Mouse (Mus musculus) MEL (cell line): ENCODE results near the gene Upk1b. TPM values are rescaled to one million over a fixed set of nuclear protein-coding genes. Genes with fewer than 3 reads are reported as not detected.

Source experiments
- DNase-seq: peaks from one replicate; pipeline ENCODE4 v3.0.0; 2011; ENCODE audit warnings: low read depth, low spot score
- H3K27ac ChIP-seq: 2 replicates; pipeline ENCODE4 v1.5.1; 2012; ENCODE audit warnings: low read depth, mild to moderate bottlenecking, control low read depth, low read length, moderate library complexity; ENCODE audit not compliant: control insufficient read depth
- H3K27me3 ChIP-seq, 2 experiments: fragments of 150-350 bp in 1 of 2; sonication (generic) in 1 of 2; 2 replicates each; pipeline ENCODE4 v1.6.1; 2012; ENCODE audit warnings: low read length in 2 of 2, mild to moderate bottlenecking in 2 of 2, improper control_type of control experiment in 1 of 2, moderate library complexity in 1 of 2; ENCODE audit not compliant: insufficient read depth in 2 of 2, control insufficient read depth in 1 of 2
- H3K36me3 ChIP-seq, 2 experiments: 2 replicates each; pipeline ENCODE4 v1.6.1; 2012 to 2014; ENCODE audit warnings: low read length in 2 of 2, improper control_type of control experiment in 1 of 2, inconsistent platforms in 1 of 2, mild to moderate bottlenecking in 1 of 2; ENCODE audit not compliant: insufficient read depth in 2 of 2, control insufficient read depth in 1 of 2
- H3K4me1 ChIP-seq, 2 experiments: fragments of 150-350 bp in 1 of 2; sonication (generic) in 1 of 2; 2 replicates each; pipeline ENCODE4 v1.6.1; 2012; ENCODE audit warnings: low read length in 2 of 2, improper control_type of control experiment in 1 of 2, mild to moderate bottlenecking in 1 of 2; ENCODE audit not compliant: insufficient read depth in 2 of 2, control insufficient read depth in 1 of 2
- H3K4me3 ChIP-seq, 2 experiments: fragments of 150-350 bp in 1 of 2; sonication (generic) in 1 of 2; 2 replicates each; pipeline ENCODE4 v1.5.1; 2012; ENCODE audit warnings: low read depth in 2 of 2, low read length in 2 of 2, mild to moderate bottlenecking in 2 of 2, moderate library complexity in 2 of 2, control low read depth in 1 of 2, improper control_type of control experiment in 1 of 2; ENCODE audit not compliant: control insufficient read depth in 1 of 2, insufficient read depth in 1 of 2
- H3K79me2 ChIP-seq: 2 replicates; pipeline ENCODE4 v1.6.1; 2012; ENCODE audit warnings: mild to moderate bottlenecking, low read length, moderate library complexity; ENCODE audit not compliant: control insufficient read depth, poor library complexity, insufficient read depth
- H3K9ac ChIP-seq: 2 replicates; pipeline ENCODE4 v1.6.1; 2012; ENCODE audit warnings: low read depth, mild to moderate bottlenecking, control low read depth, low read length, moderate library complexity; ENCODE audit not compliant: control insufficient read depth, poor library complexity, severe bottlenecking
- H3K9me3 ChIP-seq: fragments of 150-350 bp; sonication (generic); replicated peaks from 2 replicates; pipeline ENCODE4 v1.6.1; 2012; ENCODE audit warnings: mild to moderate bottlenecking, low read length, improper control_type of control experiment, moderate library complexity; ENCODE audit not compliant: insufficient read depth
- BHLHE40 ChIP-seq: IDR thresholded peaks from 2 replicates; pipeline ENCODE4 v1.6.1; 2012; ENCODE audit warnings: low read depth, mild to moderate bottlenecking, inconsistent platforms, low read length, improper control_type of control experiment, borderline replicate concordance
- CTCF ChIP-seq, 3 experiments: IDR thresholded peaks in 2 of 3; conservative IDR thresholded peaks in 1 of 3; 2 replicates each; pipeline ENCODE4 v1.5.1; 2011 to 2012; ENCODE audit warnings: low read length in 3 of 3, low read depth in 2 of 3, mild to moderate bottlenecking in 2 of 3, improper control_type of control experiment in 1 of 3, inconsistent platforms in 1 of 3, mixed read lengths in 1 of 3, moderate library complexity in 1 of 3; ENCODE audit not compliant: control insufficient read depth in 1 of 3, insufficient read depth in 1 of 3, poor library complexity in 1 of 3, severe bottlenecking in 1 of 3
- ELF1 ChIP-seq: IDR thresholded peaks from 2 replicates; pipeline ENCODE4 v1.6.1; 2014; ENCODE audit warnings: low read depth, mild to moderate bottlenecking, inconsistent platforms, low read length, improper control_type of control experiment, moderate library complexity
- EP300 ChIP-seq, 2 experiments: IDR thresholded peaks; 2 replicates each; pipeline ENCODE4 v1.6.1; 2011; ENCODE audit warnings: improper control_type of control experiment in 2 of 2, low read length in 2 of 2, low read depth in 1 of 2, mild to moderate bottlenecking in 1 of 2
- GATA1 ChIP-seq: IDR thresholded peaks from 2 replicates; pipeline ENCODE4 v1.6.1; 2011; ENCODE audit warnings: low read depth, low read length, improper control_type of control experiment
- HCFC1 ChIP-seq: IDR thresholded peaks from 2 replicates; pipeline ENCODE4 v1.6.1; 2012; ENCODE audit warnings: low read depth, mild to moderate bottlenecking, inconsistent platforms, low read length, improper control_type of control experiment, moderate library complexity
- JUND ChIP-seq: IDR thresholded peaks from 2 replicates; pipeline ENCODE4 v1.6.1; 2011; ENCODE audit warnings: low read depth, mild to moderate bottlenecking, improper control_type of control experiment, low read length
- MAZ ChIP-seq: IDR thresholded peaks from 2 replicates; pipeline ENCODE4 v1.6.1; 2012; ENCODE audit warnings: low read depth, mild to moderate bottlenecking, inconsistent platforms, low read length, improper control_type of control experiment
- MXI1 ChIP-seq: IDR thresholded peaks from 2 replicates; pipeline ENCODE4 v1.6.1; 2011; ENCODE audit warnings: mild to moderate bottlenecking, low read depth, low read length, improper control_type of control experiment
- NRF1 ChIP-seq: IDR thresholded peaks from 2 replicates; pipeline ENCODE4 v1.6.1; 2014; ENCODE audit warnings: low read depth, mild to moderate bottlenecking, inconsistent platforms, low read length, improper control_type of control experiment, moderate library complexity; ENCODE audit not compliant: poor library complexity, insufficient read depth, severe bottlenecking
- TCF12 ChIP-seq: IDR thresholded peaks from 2 replicates; pipeline ENCODE4 v1.6.1; 2014; ENCODE audit warnings: low read depth, mild to moderate bottlenecking, inconsistent platforms, low read length, improper control_type of control experiment, moderate library complexity
- USF1 ChIP-seq: IDR thresholded peaks from 2 replicates; pipeline ENCODE4 v1.6.1; 2014; ENCODE audit warnings: low read depth, mild to moderate bottlenecking, inconsistent platforms, low read length, improper control_type of control experiment, moderate library complexity
- ZC3H11A ChIP-seq: IDR thresholded peaks from 2 replicates; pipeline ENCODE4 v1.6.1; 2012; ENCODE audit warnings: low read depth, mild to moderate bottlenecking, inconsistent platforms, low read length, improper control_type of control experiment
- ZKSCAN1 ChIP-seq: IDR thresholded peaks from 2 replicates; pipeline ENCODE4 v1.6.1; 2012; ENCODE audit warnings: low read depth, mild to moderate bottlenecking, inconsistent platforms, low read length, improper control_type of control experiment, moderate library complexity
- ZMIZ1 ChIP-seq: IDR thresholded peaks from 2 replicates; pipeline ENCODE4 v1.6.1; 2012; ENCODE audit warnings: low read depth, mild to moderate bottlenecking, inconsistent platforms, low read length, improper control_type of control experiment, moderate library complexity
- polyA plus RNA-seq, 2 experiments: library from polyadenylated mRNA; stranded (reverse) in 1 of 2; unstranded in 1 of 2; fragments of >175 nt in 1 of 2; fragments of >200 nt in 1 of 2; gene quantifications; 2 replicates each; pipeline versions ENCODE4 v1.2.1 to v1.2.4; 2012; ENCODE audit warnings: low replicate concordance in 2 of 2, low read depth in 1 of 2; ENCODE audit not compliant: insufficient read length in 2 of 2, insufficient read depth in 1 of 2, missing spikeins in 1 of 2
- total RNA-seq: library from RNA; depleted of rRNA; stranded (reverse); fragments of 300-350 nt; gene quantifications from 2 replicates; pipeline ENCODE4 v1.2.3, GENCODE M21; 2012

Gene Upk1b
- total and polyA plus RNA-seq, 3 experiments = not detected

DNA sequence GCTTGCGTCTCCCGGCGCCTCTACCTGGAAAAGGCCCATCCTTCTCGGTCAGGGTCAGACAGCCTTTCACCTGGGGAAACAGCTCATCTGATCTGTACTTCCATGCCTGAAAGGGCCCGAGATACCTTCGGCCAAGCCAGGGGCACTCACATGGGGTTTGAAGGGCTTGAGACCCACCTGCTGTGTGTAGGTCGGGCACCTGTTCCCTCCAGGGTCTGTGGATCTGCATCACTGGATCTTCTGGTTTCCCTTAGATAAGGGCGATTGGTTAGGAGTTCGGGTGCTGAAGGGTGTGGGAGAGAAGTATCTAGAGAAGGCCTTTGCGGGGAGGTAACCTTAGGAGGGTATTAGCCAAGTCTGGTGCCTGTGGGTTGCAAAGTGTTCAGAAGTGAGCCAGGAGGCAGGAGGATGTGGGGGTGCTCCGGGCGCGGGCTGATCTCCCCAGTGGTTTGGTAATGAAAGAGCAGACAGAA, 57.4 kb downstream of the Upk1b start:
- Histone ChIP-seq H3K36me3 (no peaks in the 10 kb centered on the region), H3K27me3 (no peaks in the 10 kb centered on the region), H3K27ac (no peak overlapping the region), H3K4me3 (no peak overlapping the region), H3K9me3 (no peaks in the 10 kb centered on the region), H3K79me2 (no peaks in the 10 kb centered on the region), H3K4me1 (no peaks in the 10 kb centered on the region), H3K9ac (no peak overlapping the region)
- no peak for DNase-seq
- TF ChIP-seq GATA1 (no peak), TCF12 (no peak), USF1 (no peak), ELF1 (no peak), EP300 (IDR thresholded peaks at IDR 0.05; ENCODE audit: low read depth in 1 of 2, low read length in 2 of 2) (no peak), BHLHE40 (no peak), CTCF (IDR thresholded peaks at IDR 0.05 in 2 of 3, conservative IDR thresholded peaks at IDR 0.05 in 1 of 3; ENCODE audit: control insufficient read depth in 1 of 3, insufficient read depth in 1 of 3, low read depth in 2 of 3, low read length in 3 of 3, poor library complexity in 1 of 3, severe bottlenecking in 1 of 3) (no peak), MXI1 (no peak), ZKSCAN1 (no peak), JUND (no peak)

DNA sequence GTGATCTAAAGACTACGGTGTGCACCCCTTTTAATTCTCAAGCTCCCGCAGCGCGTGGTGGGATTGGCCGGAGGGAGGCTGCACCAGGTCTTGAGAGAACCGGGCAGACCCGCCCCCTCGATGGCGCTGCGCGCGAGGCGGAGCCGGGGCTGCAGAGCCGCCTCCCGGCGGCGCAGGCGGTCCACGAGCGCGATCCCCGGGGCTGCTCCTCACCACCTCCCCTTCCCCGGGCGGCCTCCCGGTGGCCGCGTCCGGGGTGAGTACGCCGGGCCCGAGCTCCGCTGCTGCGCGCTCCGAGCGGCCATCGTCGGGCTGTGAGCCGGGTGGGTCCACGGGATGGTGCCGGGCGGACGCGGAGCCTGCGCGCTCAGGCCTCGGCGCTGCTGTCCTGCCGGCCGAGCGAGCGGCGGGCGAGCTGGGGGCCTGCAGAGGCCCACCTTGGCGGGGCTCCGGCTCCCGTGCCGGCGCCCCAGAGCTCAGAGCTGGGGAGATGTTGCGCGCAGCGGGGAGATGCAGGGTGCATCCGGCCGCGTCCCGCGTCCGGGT, 57.9 kb downstream of the Upk1b start, which contains the start of gene B4galt4:
Gene B4galt4, plus strand, starts transcription at position 152 of the 546 bp plus-strand sequence.
- Histone ChIP-seq H3K4me3 (no peak within 1 kb of the TSS), H3K27me3 (no peaks in the 10 kb centered on the region), H3K9ac (no peak within 1 kb of the TSS), H3K36me3 (no peaks in the 10 kb centered on the region), H3K27ac (no peak within 1 kb of the TSS), H3K4me1 (no peaks in the 10 kb centered on the region), H3K79me2 (no peaks in the 10 kb centered on the region), H3K9me3 (no peaks in the 10 kb centered on the region)
- DNase-seq = no peak
- TF ChIP-seq ZC3H11A (no peak), MAZ (no peak), EP300 (IDR thresholded peaks at IDR 0.05; ENCODE audit: low read depth in 1 of 2, low read length in 2 of 2) (no peak), NRF1 (no peak), HCFC1 (no peak), ZMIZ1 (no peak)
